Mouse (Mus musculus) gastrocnemius, postnatal 14 days (tissue): Measurements from ENCODE around the gene Mecom. TPM values are rescaled to one million over a fixed set of nuclear protein-coding genes. Genes with fewer than 3 reads are reported as not detected.

Source experiments
- DNase-seq: peaks from one replicate; pipeline ENCODE4 v3.0.0; 2021; ENCODE audit warnings: mixed read lengths
- intact Hi-C: fragments of 180-260 bp; cut with DNase I; formaldehyde crosslinking; loops from one replicate; pipeline ENCODE4 v1.15.1; 2025; ENCODE audit warnings: low total_unique reads
- total RNA-seq, 2 experiments: library from RNA; stranded (reverse); gene quantifications; 2 replicates each; pipeline ENCODE4 v1.2.3; 2021

Gene Mecom
- total RNA-seq, 2 experiments from 2014 or later = 9.8 to 12.2 TPM

- intact Hi-C loops = no loop called here
- DNase-seq = no peak
These were observed 43.2 kb downstream of the Mecom start for GRCm38 (mm10) chr3:30504561-30504960.

- intact Hi-C loops = no loop called here
- DNase-seq = no peak
These were observed 44.0 kb downstream of the Mecom start for GRCm38 (mm10) chr3:30503821-30504220.

- DNase-seq = no peak
- intact Hi-C loops = no loop called here
These were observed 49.5 kb downstream of the Mecom start for GRCm38 (mm10) chr3:30498202-30498828.

- intact Hi-C loops = no loop called here
- DNase-seq = no peak
These were observed 53.4 kb downstream of the Mecom start for GRCm38 (mm10) chr3:30494371-30494770.

- intact Hi-C loops = no loop called here
These were observed 59.0 kb downstream of the Mecom start for GRCm38 (mm10) chr3:30488808-30489207.

GRCm38 (mm10) chr3:30486422-30486821 lies 61.4 kb downstream of the Mecom start:
- intact Hi-C loops = no loop called here
- DNase-seq = no peak

More at GRCm38 (mm10) chr3:30488808-30489207, 59.0 kb downstream of the Mecom start:
- no peak for DNase-seq

GRCm38 (mm10) chr3:30483006-30483684 lies 64.7 kb downstream of the Mecom start:
- DNase-seq = no peak
- intact Hi-C loops = no loop called here

- no peak for DNase-seq
- intact Hi-C loops = no loop called here
These were observed 66.1 kb downstream of the Mecom start for GRCm38 (mm10) chr3:30481682-30482081.

- no peak for DNase-seq
- intact Hi-C loops = no loop called here
These were observed 67.3 kb downstream of the Mecom start for GRCm38 (mm10) chr3:30480551-30480950.

GRCm38 (mm10) chr3:30478252-30478651 lies 69.6 kb downstream of the Mecom start:
- intact Hi-C loops = no loop called here
- DNase-seq = no peak

GRCm38 (mm10) chr3:30477008-30477407 lies 70.8 kb downstream of the Mecom start:
- intact Hi-C loops = no loop called here
- no peak for DNase-seq

- intact Hi-C loops = no loop called here
- no peak for DNase-seq
These were observed 72.2 kb downstream of the Mecom start for GRCm38 (mm10) chr3:30475591-30475990.

- no peak for DNase-seq
- intact Hi-C loops = no loop called here
These were observed 79.6 kb downstream of the Mecom start for GRCm38 (mm10) chr3:30468068-30468835.

- intact Hi-C loops = no loop called here
- DNase-seq = no peak
These were observed 81.7 kb downstream of the Mecom start for GRCm38 (mm10) chr3:30466031-30466650.

GRCm38 (mm10) chr3:30464497-30464896 lies 83.3 kb downstream of the Mecom start:
- no peak for DNase-seq
- intact Hi-C loops = no loop called here

- intact Hi-C loops = no loop called here
These were observed 86.0 kb downstream of the Mecom start for GRCm38 (mm10) chr3:30461831-30462230.

GRCm38 (mm10) chr3:30460890-30461578 lies 86.8 kb downstream of the Mecom start:
- no peak for DNase-seq
- intact Hi-C loops = no loop called here

More at GRCm38 (mm10) chr3:30461831-30462230, 86.0 kb downstream of the Mecom start:
- no peak for DNase-seq

- intact Hi-C loops = no loop called here
- DNase-seq = no peak
These were observed 88.2 kb downstream of the Mecom start for GRCm38 (mm10) chr3:30459626-30460025.

- intact Hi-C loops = no loop called here
- no peak for DNase-seq
These were observed 89.7 kb downstream of the Mecom start for GRCm38 (mm10) chr3:30457975-30458678.
